Mouse (Mus musculus) lung, postnatal 36 days (tissue): ENCODE results near the gene Jmjd8.

Source experiments
- DNase-seq: peaks from one replicate; pipeline ENCODE4 v3.0.0; 2022; ENCODE audit warnings: mixed read lengths

Jmjd8 gene

GRCm38 (mm10) chr17:25880196-25880910 is 51.7 kb downstream of the Jmjd8 start, which contains the start of gene Wfikkn1:
TSS of gene Wfikkn1 (minus strand) at chr17:25880858.
- no peak for DNase-seq

- no peak for DNase-seq
Measured at GRCm38 (mm10) chr17:25880913-25881641, 52.4 kb downstream of the Jmjd8 start.
